Mouse (Mus musculus) frontal cortex, postnatal 25 days (tissue): ENCODE results near the gene Tmco1.

ENCODE experiments used
- DNase-seq, 2 experiments: peaks; one replicate each; pipeline ENCODE4 v3.0.0; 2022; ENCODE audit warnings: low spot score in 2 of 2

The Tmco1 gene

GRCm38 (mm10) chr1:167283441-167284257, 24.5 kb upstream of the Tmco1 start:
- peak; percentile 38 to 41 for DNase-seq

GRCm38 (mm10) chr1:167284258-167284836, 23.8 kb upstream of the Tmco1 start:
- peak in 1 of 2 experiments; percentile 47 for DNase-seq

- DNase-seq = peak; percentile 56 to 78
Observed at GRCm38 (mm10) chr1:167284837-167285319, 23.3 kb upstream of the Tmco1 start.

DNA sequence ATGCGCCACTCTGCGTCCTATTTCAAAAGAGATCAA, 23.0 kb upstream of the Tmco1 start, which contains the start of gene Uck2:
TSS of gene Uck2 (minus strand) at position 1 of the 36 bp plus-strand sequence.
- no peak for DNase-seq

DNA sequence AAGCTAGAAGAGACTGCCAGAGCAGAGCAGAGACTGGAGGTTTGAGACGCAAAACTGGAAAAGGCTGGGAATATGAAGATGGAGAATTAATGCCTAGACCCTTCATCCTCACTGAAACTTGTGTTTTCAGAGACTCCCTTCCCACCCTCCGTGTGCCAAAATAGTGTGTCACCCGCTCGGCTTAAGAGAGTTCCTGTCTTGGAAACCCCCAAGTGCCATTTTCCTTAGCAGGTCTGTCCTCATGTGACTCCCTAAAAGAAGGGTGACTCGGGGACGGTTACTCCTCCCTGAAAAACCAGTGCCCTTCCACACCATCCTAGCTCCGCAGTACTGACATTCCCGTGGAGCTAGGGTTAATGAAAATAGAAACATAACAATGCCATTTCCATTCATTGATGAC, 22.8 kb upstream of the Tmco1 start:
- no peak for DNase-seq

DNA sequence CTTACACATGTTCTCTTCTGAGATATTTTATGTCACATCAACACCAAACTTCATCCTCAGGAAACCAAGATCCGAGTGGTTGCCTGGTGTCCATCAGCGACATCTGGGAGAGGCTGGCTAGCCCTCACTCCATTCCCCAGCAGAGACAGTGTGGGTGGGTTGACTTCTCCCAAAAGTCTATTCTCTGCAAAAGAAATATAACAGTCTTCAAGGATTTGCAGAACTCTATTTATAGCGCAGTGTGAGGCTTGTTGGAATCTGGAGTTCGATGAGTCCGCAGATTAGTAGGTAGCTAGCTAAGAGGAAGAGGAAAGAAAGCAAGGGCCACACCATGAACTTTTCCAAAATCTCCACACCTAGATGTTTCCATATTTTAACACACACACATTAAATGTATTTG, 21.0 kb upstream of the Tmco1 start:
- no peak for DNase-seq

DNA sequence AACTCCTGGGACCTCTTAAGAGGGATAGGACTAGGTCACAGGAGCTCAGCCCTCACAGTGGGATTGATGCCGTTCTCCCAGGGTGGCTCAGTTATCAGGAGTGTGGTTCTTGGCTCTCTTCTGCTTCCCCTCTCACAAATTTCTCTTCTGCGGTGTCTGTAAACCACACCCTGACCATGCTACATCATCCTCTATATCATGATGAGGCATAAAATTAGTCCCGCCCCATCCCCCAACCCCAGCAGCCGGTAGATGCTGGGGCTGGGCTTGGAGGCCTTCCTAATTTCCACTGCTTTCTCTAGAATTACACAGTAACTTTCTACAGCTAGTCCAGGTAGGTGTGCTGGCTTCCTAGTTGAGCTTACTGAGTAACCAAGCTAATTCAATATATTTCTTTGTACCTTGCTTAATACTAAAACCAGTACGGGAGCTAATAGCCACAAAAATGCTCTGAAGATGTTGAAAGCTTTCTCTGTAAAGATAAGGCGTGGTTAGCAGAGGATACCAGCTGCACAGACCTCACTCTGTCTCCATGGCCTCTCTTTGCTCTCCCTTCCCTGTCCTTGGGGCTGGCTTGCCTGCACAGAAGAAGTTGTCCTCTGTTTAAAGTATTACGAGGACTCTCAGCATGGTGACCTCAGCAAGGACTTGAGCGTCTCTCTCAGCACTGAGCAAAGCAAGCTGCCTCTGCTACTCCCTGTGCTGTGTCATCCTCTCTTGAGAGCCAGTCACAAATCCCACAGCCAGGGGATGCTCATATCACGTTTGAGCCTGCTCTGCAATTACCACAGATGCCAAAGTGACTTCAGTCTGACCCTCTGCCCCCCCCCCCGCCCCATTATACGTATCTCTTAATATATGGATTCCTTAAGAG, 19.3 kb upstream of the Tmco1 start:
- DNase-seq = no peak

- no peak for DNase-seq
Observed at GRCm38 (mm10) chr1:167289567-167290262, 18.5 kb upstream of the Tmco1 start.

DNA sequence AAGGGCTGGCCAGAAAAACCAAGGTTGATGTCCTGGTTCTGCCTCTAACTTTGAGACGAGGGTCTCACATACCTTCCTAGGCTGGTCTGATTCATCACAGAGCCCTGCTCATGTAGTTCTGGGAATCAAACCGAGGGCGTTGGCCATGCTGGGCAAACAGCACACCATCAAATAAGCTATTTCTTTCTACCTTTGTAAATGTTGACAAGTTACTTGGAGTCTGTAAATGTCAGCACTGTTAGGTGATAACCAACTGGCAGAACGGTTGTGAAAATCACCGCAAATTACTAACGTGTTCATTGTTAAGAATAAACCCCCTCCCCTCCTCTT, 17.9 kb upstream of the Tmco1 start:
- DNase-seq = no peak

- no peak for DNase-seq
Observed at GRCm38 (mm10) chr1:167291610-167292009, 16.6 kb upstream of the Tmco1 start.

- no peak for DNase-seq
Observed at GRCm38 (mm10) chr1:167292447-167292846, 15.7 kb upstream of the Tmco1 start.

GRCm38 (mm10) chr1:167295679-167296402, 12.3 kb upstream of the Tmco1 start:
- DNase-seq = no peak

- DNase-seq = no peak
Observed at GRCm38 (mm10) chr1:167300122-167300521, 8.1 kb upstream of the Tmco1 start.

DNA sequence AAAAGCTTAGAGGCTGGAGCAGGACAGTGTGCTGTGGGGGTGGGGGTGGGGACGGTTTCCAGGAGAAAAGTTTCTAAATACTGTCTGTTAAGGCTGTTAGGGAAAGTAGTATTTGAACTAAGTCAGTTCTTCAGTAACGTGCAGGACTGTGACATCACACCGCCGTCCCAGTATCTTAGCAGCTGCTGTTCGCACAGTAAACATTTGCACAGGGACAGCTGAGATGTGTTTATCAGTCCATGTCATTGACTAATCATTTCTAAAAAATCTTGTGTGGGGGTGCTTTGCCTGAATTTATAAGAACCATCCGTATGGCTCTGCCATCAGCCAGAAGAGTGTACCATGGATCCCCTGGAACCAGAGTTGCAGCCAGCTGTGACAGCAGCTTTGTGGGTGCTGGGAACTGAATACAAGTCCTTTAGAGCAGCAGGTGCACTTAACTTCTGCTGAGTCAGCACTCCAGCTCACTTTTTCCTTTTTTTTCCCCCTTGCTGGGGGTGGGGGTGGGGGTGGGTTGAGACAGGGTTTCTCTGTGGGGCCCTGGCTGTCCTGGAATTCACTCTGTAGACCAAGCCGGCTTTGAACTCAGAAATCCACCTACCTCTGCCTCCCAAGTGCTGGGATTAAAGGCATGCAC, 2.6 kb upstream of the Tmco1 start:
- DNase-seq = no peak

DNA sequence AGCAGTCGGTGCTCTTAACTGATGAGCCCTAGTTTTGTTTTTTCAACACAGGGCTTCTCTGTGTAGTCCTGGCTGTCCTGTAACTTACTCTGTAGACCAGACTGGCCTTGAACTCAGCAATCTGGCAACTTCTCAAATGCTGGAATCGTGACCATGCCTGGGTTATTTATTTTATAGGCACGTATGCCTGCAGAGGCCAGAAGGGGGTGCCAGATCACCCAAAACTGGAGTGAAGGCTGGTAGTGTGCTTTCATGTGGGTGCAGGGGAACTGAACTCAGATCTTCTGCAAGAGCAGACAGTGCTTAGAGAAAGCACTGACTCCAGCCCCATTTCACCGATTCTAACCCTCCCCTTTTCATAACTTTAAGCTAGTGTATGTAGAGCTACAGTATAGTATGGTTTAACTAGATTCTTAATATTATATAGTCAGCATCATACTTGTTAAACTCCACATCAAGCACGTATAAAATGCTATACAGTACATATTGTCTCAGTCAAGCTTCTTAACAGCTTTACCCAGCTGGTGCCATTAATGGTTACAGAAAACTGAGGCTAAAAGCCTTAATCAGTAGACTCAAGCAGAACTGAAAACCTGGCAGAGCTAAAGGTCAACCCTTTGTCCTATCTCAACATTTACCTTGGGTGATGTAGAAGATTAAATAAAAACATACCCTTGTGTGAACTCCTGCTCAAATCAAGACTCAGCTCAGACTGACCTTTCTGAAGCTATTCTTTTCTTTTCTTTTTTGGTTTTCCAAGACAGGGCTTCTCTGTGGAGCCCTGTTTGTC, 1.5 kb upstream of the Tmco1 start:
- DNase-seq = peak in 1 of 2 experiments; percentile 23

DNA sequence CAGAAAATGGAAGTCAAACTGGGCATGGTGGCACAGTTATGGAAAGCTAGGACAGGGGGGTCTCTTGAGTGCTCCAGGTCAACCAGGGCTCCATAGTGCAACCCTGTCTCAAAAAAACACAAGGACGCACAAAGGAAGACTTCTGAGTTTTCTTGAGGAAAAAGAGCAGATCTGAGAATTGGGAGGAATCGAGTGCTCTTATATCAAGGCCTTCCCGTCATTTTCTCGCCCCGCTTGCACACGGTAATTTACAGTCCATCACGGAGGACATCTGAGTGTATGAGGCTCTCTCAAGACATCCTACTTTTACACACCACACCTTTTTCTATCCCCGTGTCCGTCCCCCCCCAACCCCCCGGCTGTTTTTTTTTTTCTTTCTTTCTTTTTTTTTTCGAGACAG, 504 bp upstream of the Tmco1 start:
- no peak for DNase-seq

- no peak for DNase-seq
Observed at GRCm38 (mm10) chr1:167312367-167312766, 4.2 kb downstream of the Tmco1 start.

DNA sequence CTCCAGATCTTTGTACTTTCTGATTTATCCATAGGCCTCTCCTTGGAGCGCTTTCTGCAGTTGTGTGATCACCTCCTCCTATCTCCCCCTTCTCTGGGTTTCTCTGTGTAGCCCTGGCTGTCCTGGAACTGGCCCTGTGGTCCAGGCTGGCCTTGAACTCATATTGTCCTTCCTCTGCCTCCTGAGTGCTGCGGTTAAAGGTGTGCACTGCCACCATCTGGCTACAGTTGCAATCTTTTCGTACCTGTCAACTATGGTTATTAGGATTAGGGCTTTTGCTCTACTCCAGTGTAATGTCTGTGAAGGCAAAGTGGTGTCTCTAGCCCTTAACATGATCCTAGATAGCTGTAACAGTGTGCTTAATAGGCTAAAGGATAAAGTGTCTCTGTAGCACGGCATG, 5.0 kb downstream of the Tmco1 start:
- no peak for DNase-seq

- no peak for DNase-seq
Observed at GRCm38 (mm10) chr1:167321691-167322090, 13.5 kb downstream of the Tmco1 start.

DNA sequence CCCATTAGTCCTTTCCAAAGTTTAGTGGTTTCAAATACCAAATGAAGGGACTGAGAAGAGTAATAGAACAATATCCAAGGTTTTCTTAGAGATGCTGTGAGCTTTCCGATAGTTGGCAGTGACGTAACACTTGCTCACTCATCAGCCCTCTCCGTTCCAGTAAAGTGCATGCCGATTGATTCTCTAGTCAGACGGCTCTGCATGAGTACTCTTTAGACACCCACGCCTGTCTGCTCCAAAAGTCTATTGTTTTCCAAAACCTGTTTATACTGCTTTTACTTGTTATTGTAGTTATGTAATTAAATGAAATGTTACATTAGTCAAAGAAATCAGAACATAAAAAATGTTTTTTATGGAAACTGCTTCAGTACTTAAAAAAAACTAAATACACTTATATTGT, 20.6 kb downstream of the Tmco1 start:
- DNase-seq = no peak

DNA sequence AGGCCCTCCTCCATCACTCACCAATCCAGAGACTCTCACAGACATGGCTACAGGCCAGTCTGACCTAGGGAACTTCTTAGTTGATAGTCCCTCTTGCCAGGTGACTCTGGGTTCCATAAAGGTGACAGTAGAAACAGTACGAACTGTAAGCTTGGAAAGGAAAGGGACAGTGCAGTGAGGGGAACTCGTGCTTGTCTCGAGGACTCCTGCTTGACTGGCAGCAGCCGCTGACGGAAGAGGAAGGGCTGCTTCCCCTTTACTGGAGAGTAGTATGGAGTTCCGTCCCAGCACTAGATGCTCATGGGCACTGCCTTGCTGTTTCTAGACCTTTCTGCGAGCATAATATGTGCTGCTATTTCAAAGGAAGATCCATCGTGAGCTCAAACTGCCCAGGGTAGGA, 22.9 kb downstream of the Tmco1 start:
- DNase-seq = no peak
